8 mouse cellular contexts compared by ENCODE assay signal in the genomic region with DNA sequence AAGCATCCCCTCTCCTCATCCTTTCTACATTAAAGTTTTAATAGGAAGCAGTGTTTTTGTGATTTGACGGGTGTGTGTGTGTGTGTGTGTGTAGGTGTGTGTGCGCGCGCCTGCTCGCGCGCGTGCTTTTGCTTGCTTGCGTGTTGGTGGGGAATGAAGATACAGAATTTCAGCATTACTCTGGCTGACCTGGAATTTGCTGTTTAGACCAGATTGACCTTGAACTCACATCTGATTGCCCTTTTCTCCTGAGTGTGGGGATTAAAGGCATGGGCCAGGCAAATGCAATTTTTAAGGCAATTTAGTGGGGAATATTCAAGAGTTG. TPM values are rescaled to one million over a fixed set of nuclear protein-coding genes. Genes with fewer than 3 reads are reported as not detected.
A peak's percentile ranks its signal among the peaks of the same experiment; 100 is the strongest.
DNase-seq lines count a peak whose midpoint lies in the region; ATAC-seq and TF ChIP-seq lines count a peak whose summit lies in the region.

No protein-coding gene starts in this region.

- H3K36me3 ChIP-seq in kidney, postnatal 0 days (ENCODE audit: insufficient read depth, low read length): peaks cover 3% of the 10 kb centered on the region; the same call in 1 of the 2 replicates
- no peaks in the 10 kb centered on the region for H3K36me3 ChIP-seq in embryonic facial prominence, embryonic 11.5 days (replicated peaks; ENCODE audit: control insufficient read depth, insufficient read depth, low read depth, low read length)
- H3K36me3 ChIP-seq in hindbrain, embryonic 16.5 days (ENCODE audit: control insufficient read depth, insufficient read depth, low read length): no peaks in the 10 kb centered on the region; the same call in 1 of the 2 replicates
- H3K36me3 ChIP-seq in midbrain, postnatal 0 days (ENCODE audit: insufficient read depth, low read length): 0 out of 2 replicates have a peak, but pooled peaks cover 6% of the 10 kb centered on the region

- H3K4me3 ChIP-seq in kidney, postnatal 0 days (replicated peaks; ENCODE audit: low read depth, low read length): peak overlapping the region; percentile 97
- H3K4me3 ChIP-seq in embryonic facial prominence, embryonic 11.5 days (ENCODE audit: low read depth, low read length): peak overlapping the region; percentile 85
- peak overlapping the region; percentile 78 for H3K4me3 ChIP-seq in hindbrain, embryonic 16.5 days (ENCODE audit: low read length)
- peak overlapping the region; percentile 66 for H3K4me3 ChIP-seq in midbrain, postnatal 0 days (ENCODE audit: low read depth, low read length)

- ATAC-seq in kidney, postnatal 0 days (replicated peaks; ENCODE audit: low FRiP score, low read depth): no peak
- no peak for ATAC-seq in embryonic facial prominence, embryonic 11.5 days (replicated peaks; ENCODE audit: insufficient number of reproducible peaks, low FRiP score, low TSS enrichment, low read depth)
- no peak for ATAC-seq in hindbrain, embryonic 16.5 days
- no peak for ATAC-seq in midbrain, postnatal 0 days (ENCODE audit: low FRiP score)

- no peaks in the 10 kb centered on the region for H3K4me1 ChIP-seq in kidney, postnatal 0 days (replicated peaks; ENCODE audit: insufficient read depth, low read length)
- H3K4me1 ChIP-seq in embryonic facial prominence, embryonic 11.5 days (ENCODE audit: control insufficient read depth, insufficient read depth, low read length): no peaks in the 10 kb centered on the region
- H3K4me1 ChIP-seq in hindbrain, embryonic 16.5 days (ENCODE audit: control insufficient read depth, insufficient read depth, low read depth, low read length): peaks cover 12% of the 10 kb centered on the region
- H3K4me1 ChIP-seq in midbrain, postnatal 0 days (ENCODE audit: insufficient read depth, low read length): no peaks in the 10 kb centered on the region

- peak overlapping the region; percentile 57 for H3K4me2 ChIP-seq in kidney, postnatal 0 days (ENCODE audit: low read length)
- H3K4me2 ChIP-seq in embryonic facial prominence, embryonic 11.5 days (ENCODE audit: low read depth, low read length): peak overlapping the region; percentile 40
- H3K4me2 ChIP-seq in hindbrain, embryonic 16.5 days (ENCODE audit: low read length): peak overlapping the region; percentile 53
- H3K4me2 ChIP-seq in midbrain, postnatal 0 days (ENCODE audit: low read depth, low read length, poor library complexity, severe bottlenecking): peak overlapping the region; percentile 57

- no peaks in the 10 kb centered on the region for H3K9me3 ChIP-seq in kidney, postnatal 0 days (replicated peaks; ENCODE audit: low read length)
- H3K9me3 ChIP-seq in embryonic facial prominence, embryonic 11.5 days (replicated peaks; ENCODE audit: control insufficient read depth, low read length): no peaks in the 10 kb centered on the region
- no peaks in the 10 kb centered on the region for H3K9me3 ChIP-seq in hindbrain, embryonic 16.5 days (ENCODE audit: control insufficient read depth, low read length)
- H3K9me3 ChIP-seq in midbrain, postnatal 0 days (ENCODE audit: low read length): no peaks in the 10 kb centered on the region

- no peak for DNase-seq in kidney, postnatal 0 days (ENCODE audit: low spot score)
- DNase-seq in kidney, postnatal 25 days: no peak
- DNase-seq in embryonic facial prominence, embryonic 11.5 days (ENCODE audit: low spot score): no peak
- DNase-seq in midbrain, postnatal 0 days (ENCODE audit: low spot score): no peak
- DNase-seq in embryo, embryonic 10 days (ENCODE audit: low spot score): no peak
- no peak for DNase-seq in layer of hippocampus, postnatal 25 days (ENCODE audit: extremely low spot score in 1 of 2, low spot score in 1 of 2)
- DNase-seq in thymus, postnatal 14 days: no peak

- WGBS in kidney, postnatal 0 days: 1% methylated on average over 9 of the region's 9 CpGs
- 4% methylated on average over 9 of the region's 9 CpGs for WGBS in embryonic facial prominence, embryonic 11.5 days
- 2% methylated on average over 9 of the region's 9 CpGs for WGBS in hindbrain, embryonic 16.5 days
- WGBS in midbrain, postnatal 0 days: under 1% methylated on average over 9 of the region's 9 CpGs

- peak overlapping the region; percentile 95 for H3K9ac ChIP-seq in kidney, postnatal 0 days (ENCODE audit: low read depth, low read length)
- peak overlapping the region; percentile 86 for H3K9ac ChIP-seq in embryonic facial prominence, embryonic 11.5 days (replicated peaks; ENCODE audit: low read length)
- H3K9ac ChIP-seq in hindbrain, embryonic 16.5 days (ENCODE audit: low read depth, low read length): peak overlapping the region; percentile 90
- peak overlapping the region; percentile 79 for H3K9ac ChIP-seq in midbrain, postnatal 0 days (replicated peaks; ENCODE audit: low read length, poor library complexity, severe bottlenecking)

- H3K27ac ChIP-seq in kidney, postnatal 0 days: peak overlapping the region; percentile 97
- peak overlapping the region; percentile 85; the same call in 1 of the 2 replicates for H3K27ac ChIP-seq in embryonic facial prominence, embryonic 11.5 days (replicated peaks; ENCODE audit: low read depth, low read length)
- H3K27ac ChIP-seq in hindbrain, embryonic 16.5 days (ENCODE audit: low read depth, low read length): peak overlapping the region; percentile 99
- H3K27ac ChIP-seq in midbrain, postnatal 0 days (ENCODE audit: low read depth, low read length): peak overlapping the region; percentile 95

- TF ChIP-seq CTCF in kidney, postnatal 0 days (IDR thresholded peaks at IDR 0.05; ENCODE audit: low read depth): no peak
- TF ChIP-seq CTCF in midbrain, postnatal 0 days (IDR thresholded peaks at IDR 0.05): no peak

- no peaks in the 10 kb centered on the region for H3K27me3 ChIP-seq in kidney, postnatal 0 days (ENCODE audit: insufficient read depth, low read length)
- H3K27me3 ChIP-seq in embryonic facial prominence, embryonic 11.5 days (ENCODE audit: control insufficient read depth, insufficient read depth, low read length): no peaks in the 10 kb centered on the region
- H3K27me3 ChIP-seq in hindbrain, embryonic 16.5 days (replicated peaks; ENCODE audit: control insufficient read depth, insufficient read depth, low read length): no peaks in the 10 kb centered on the region
- no peaks in the 10 kb centered on the region for H3K27me3 ChIP-seq in midbrain, postnatal 0 days (ENCODE audit: insufficient read depth, low read length)

RNA-seq across cellular contexts. Expression of gene Fmc1, which starts 2.0 kb away (rescaled TPM):
- polyA plus RNA-seq in kidney, postnatal 0 days (2015; fragmentation: Nextera tagmentation; extraction: Ambion mirVana): 260 and 288 TPM in 2 replicates
- 90.1 and 105 TPM in 2 replicates for polyA plus RNA-seq in embryonic facial prominence, embryonic 11.5 days (2014; fragmentation: Nextera tagmentation; extraction: Ambion mirVana)
- polyA plus RNA-seq in hindbrain, embryonic 16.5 days (2015; fragmentation: Nextera tagmentation; extraction: Ambion mirVana): 183 and 225 TPM in 2 replicates
- total RNA-seq in midbrain, postnatal 0 days (2014; rRNA removed): 48.3 and 48.4 TPM in 2 replicates
- 226 and 228 TPM in 2 replicates for polyA plus RNA-seq in midbrain, postnatal 0 days (2015; fragmentation: Nextera tagmentation; extraction: Ambion mirVana)
- 10 to 100 TPM; 50.7 to 63.4 TPM for total RNA-seq in layer of hippocampus, postnatal 25 days (2021)

RNA-seq across cellular contexts. Expression of gene Luc7l2, which starts 15.8 kb away (rescaled TPM):
- polyA plus RNA-seq in kidney, postnatal 0 days (2015; fragmentation: Nextera tagmentation; extraction: Ambion mirVana): 29.9 and 33.4 TPM in 2 replicates
- 35.7 and 36.3 TPM in 2 replicates for polyA plus RNA-seq in embryonic facial prominence, embryonic 11.5 days (2014; fragmentation: Nextera tagmentation; extraction: Ambion mirVana)
- polyA plus RNA-seq in hindbrain, embryonic 16.5 days (2015; fragmentation: Nextera tagmentation; extraction: Ambion mirVana): 31.9 and 33.5 TPM in 2 replicates
- total RNA-seq in midbrain, postnatal 0 days (2014; rRNA removed): 51.5 and 88.0 TPM in 2 replicates
- 26.2 and 40.3 TPM in 2 replicates for polyA plus RNA-seq in midbrain, postnatal 0 days (2015; fragmentation: Nextera tagmentation; extraction: Ambion mirVana)
- 100 to 1,000 TPM; 133 to 214 TPM for total RNA-seq in layer of hippocampus, postnatal 25 days (2021)
